Mouse (Mus musculus) B cell, adult 67 days (primary cell): ENCODE measurements around the gene S1pr2. TPM values are rescaled to one million over a fixed set of nuclear protein-coding genes. Genes with fewer than 3 reads are reported as not detected.

ENCODE experiments used
- total RNA-seq, 2 experiments: library from RNA; stranded (reverse); gene quantifications; 4 replicates each; pipeline ENCODE4 v1.2.4; 2023

Gene S1pr2
- 1 to 10 TPM; 2.5 to 3.1 TPM for total RNA-seq

DNA sequence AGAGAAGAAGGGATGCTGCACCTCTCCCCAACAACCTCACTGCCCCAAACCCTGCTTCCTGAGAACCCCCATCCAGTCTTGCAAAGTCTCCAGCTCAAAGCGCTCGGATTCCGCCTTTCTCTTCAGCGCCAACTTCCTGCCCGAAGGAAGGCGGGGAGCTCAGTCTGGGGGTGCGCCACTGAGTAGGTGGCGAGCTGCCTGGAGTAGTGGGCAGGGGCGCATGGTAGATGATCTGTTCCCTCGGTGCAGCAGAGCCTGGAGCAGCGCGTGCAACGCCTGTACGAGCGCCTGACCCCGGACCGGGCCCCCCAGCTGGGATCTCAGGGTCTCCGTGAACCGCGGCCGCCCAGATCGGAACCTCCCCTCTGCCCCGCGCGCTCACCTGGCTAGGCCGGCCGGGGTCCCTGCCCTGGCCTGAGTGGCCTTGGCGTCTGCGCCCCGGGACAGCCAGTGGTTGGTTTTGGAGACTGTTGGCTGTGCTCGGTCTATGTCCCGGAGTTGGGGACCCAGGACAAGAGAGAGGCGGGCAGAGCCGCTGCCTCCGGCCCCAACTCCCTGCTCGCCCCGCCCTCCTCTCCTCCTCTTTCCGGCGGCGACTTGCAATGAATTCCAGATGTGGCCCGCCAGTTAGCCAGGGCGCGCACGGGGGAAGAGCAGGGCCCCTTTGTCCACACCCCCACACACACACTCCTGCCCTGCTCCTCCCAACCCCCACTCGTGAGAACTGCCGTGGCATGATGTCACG, at the start of gene S1pr2:
Gene S1pr2, minus strand, starts transcription at position 566 of the 745 bp plus-strand sequence.

DNA sequence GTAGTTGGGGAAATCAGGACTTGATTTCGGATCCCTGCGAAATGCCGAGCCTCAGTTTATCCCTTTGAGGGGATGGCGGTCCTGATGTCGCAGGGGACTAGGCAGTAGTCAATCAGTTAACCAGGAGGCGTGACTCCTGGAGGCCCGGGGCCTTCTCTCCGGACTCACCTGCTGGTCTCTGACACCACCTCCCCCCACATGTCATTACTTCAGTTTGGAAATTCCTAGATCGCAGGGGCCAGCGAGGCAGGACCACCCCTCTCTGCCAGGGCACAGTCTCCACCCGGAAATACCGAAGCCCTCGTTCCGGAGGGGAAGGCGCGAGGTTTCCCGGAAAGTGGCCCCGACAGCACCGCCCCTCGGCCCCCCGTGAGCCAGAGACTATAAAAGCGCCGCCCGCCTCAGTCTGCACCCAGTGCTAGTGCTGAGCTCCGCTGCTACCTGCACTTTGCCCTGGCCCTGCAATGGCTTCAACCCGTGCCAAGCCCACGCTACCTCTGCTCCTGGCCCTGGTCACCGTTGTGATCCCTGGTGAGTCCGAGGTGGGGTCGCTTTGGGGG, 39.1 kb upstream of the S1pr2 start, which contains the start of gene Icam1:
Gene Icam1, plus strand, starts transcription at position 415 of the 560 bp plus-strand sequence.

DNA sequence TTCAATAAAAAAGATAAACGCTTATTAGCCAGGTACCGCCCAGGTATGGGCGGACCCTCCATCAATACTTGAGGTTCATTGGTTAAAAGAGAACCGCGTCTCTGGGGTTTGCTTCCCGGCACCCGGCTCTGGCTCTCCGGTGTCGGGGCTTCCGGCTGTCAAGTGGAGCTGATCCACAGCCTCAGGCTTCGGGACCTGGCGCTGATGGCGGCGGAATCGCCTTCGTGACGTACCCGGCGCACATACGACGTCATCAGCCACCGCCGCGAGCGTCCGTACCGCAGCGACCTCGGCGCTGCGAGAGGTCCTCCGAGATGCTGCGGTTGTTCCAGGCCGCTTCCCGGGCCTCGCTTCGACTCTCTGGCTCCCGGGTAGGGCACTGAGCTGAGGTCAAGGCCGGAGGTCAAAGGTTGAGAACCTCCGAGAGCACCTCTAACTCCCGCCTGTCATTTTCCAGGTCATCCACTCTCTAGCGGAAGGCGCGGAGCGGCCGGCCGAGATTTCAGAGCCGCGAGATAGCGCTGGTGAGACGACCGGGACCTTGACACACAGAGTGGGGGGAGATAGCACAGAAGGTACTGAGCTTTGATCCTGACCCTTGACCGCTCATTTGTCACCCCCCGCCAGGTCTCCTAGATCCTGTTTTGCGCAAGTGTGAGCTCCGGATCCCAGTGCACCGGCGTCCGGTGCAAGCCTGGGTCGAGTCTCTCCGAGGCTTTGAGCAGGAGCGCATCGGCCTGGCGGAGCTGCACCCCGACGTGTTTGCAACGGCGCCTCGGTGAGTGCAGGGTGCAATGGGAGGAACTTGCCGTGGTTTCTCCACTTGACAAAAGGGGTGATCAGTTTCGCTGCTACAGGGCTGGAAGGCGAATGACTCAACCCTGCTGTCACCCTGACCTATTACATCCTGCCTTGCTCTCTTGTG, 26.3 kb upstream of the S1pr2 start, which contains the start of gene Mrpl4:
Gene Mrpl4, plus strand, starts transcription at position 112 of the 925 bp plus-strand sequence.

DNA sequence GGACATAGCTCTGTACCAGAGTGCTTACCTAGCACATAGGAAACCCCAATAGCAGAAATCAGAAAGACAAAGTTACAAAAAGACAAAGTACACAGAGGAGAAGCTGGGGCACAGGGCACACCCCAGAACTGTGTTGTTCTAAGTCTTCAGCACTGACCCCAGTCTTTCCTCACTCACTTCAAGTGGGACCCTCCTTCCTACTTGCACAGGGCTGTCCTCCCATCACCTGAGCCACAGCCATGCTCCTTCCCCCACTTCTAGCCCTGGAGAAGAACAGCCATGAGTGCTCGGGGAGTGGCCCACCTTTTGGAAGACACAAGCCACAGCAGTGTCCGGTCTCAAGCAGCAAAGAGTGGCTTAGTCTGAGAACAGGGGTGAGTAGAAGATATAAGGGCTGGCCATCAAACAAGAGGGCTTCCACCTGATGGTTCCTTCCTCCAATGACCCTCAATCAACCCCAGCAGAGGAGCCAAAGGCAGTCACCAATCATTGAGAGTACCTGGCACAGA, 17.1 kb downstream of the S1pr2 start, which contains the start of gene Dnmt1:
Gene Dnmt1, minus strand, starts transcription at position 459 of the 509 bp plus-strand sequence.

Other genes with a start within 250 kb of the S1pr2 start
- not detected for gene Olfm2, start 230.4 kb downstream of the S1pr2 start, total RNA-seq
- gene Col5a3, start 161.7 kb downstream of the S1pr2 start, total RNA-seq = 1 to 10 TPM; 1.1 to 1.7 TPM
- not detected for gene Rdh8, start 158.3 kb downstream of the S1pr2 start, total RNA-seq
- gene A230050P20Rik, start 108.1 kb downstream of the S1pr2 start, total RNA-seq = 10 to 100 TPM; 46.3 to 59.5 TPM
- gene Angptl6, start 97.1 kb downstream of the S1pr2 start, total RNA-seq = 1 to 10 TPM in 1 of 2 experiments, under 1 TPM in 1; 0.71 to 1.0 TPM
- gene Ppan, start 88.6 kb downstream of the S1pr2 start, total RNA-seq = 100 to 1,000 TPM; 123 to 133 TPM
- 100 to 1,000 TPM; 184 to 200 TPM for gene Eif3g, start 78.2 kb downstream of the S1pr2 start, total RNA-seq
- 10 to 100 TPM; 76.1 to 83.9 TPM for gene Dnmt1, start 16.9 kb downstream of the S1pr2 start, total RNA-seq
- gene Mrpl4, start 26.0 kb upstream of the S1pr2 start, total RNA-seq = 10 to 100 TPM; 54.8 to 56.5 TPM
- gene Icam1, start 39.2 kb upstream of the S1pr2 start, total RNA-seq = 10 to 100 TPM; 58.0 TPM
- gene Icam4, start 52.6 kb upstream of the S1pr2 start, total RNA-seq = under 1 TPM in 1 of 2 experiments, not detected in 1; 0.73 TPM
- under 1 TPM; 0.18 to 0.29 TPM for gene Icam5, start 55.3 kb upstream of the S1pr2 start, total RNA-seq
- 1 to 10 TPM in 1 of 2 experiments, not detected in 1; 2.0 TPM for gene Zglp1, start 90.3 kb upstream of the S1pr2 start, total RNA-seq
- gene Gm49373, start 96.3 kb upstream of the S1pr2 start, total RNA-seq = 1 to 10 TPM; 2.0 to 2.3 TPM
- gene Fdx1l, start 96.8 kb upstream of the S1pr2 start, total RNA-seq = 10 to 100 TPM; 27.0 to 29.9 TPM
- 10 to 100 TPM in 1 of 2 experiments, 1 to 10 TPM in 1; 7.7 to 10.6 TPM for gene Gm38431, start 115.2 kb upstream of the S1pr2 start, total RNA-seq
- gene Raver1, start 115.2 kb upstream of the S1pr2 start, total RNA-seq = 100 to 1,000 TPM; 109 to 117 TPM
- gene Tyk2, start 154.5 kb upstream of the S1pr2 start, total RNA-seq = 10 to 100 TPM; 64.0 to 68.8 TPM
- gene Cdc37, start 173.2 kb upstream of the S1pr2 start, total RNA-seq = 100 to 1,000 TPM; 103 to 110 TPM
- gene Pde4a, start 188.9 kb upstream of the S1pr2 start, total RNA-seq = 10 to 100 TPM; 10.2 to 10.4 TPM